Mouse (Mus musculus) ES-CJ7 (cell line): ENCODE data around the gene Srgap2.

ENCODE experiments used
- DNase-seq: peaks from one replicate; pipeline ENCODE4 v3.0.0; 2011; ENCODE audit warnings: low read depth, low spot score

The Srgap2 gene

DNA sequence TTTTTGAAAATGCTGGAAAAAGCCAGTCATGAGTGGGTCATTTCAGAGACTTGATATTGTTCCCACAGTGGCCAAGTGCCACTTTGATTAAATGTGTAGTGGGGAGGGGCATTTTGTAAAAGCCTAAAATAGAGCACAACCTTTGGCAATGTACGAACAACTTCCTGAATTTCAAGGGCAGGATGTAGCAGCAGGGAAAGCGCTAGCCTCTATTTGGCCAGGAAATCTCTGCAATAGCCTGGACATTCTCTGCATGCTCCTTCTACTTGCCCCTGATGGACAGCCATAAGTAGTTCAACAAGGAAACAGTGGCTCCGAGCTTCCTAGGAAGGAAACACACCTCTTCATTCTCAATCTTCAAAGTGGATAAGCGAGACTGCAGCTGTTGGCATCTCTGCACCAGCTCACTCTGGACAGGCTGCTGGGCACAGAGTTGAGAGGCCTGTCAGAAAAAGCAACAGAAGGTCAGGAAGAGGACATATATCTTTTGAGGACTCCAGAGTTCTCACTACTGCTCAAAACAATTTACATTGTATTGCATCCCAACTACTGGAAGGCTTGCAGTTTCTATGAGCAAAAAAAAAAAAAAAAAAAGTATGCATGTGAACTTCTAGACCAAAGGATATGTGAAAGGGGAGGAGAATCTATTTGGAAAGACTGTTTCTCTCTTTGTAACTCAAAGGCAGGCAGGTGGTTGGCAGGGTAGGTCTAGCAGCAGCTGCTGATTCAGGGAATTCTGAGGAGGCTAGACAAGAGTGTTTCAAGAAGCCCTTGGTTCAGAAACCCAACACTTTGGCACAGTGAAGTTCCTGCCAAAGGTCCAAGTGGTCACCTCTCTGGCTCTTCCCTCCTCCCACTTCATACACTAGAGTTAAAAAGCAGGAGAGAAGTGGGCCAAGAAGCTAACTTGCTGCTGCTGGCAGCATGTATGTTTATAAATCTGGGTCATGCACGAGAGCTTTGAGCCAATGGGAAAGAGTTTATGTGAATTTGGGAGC lies 181.4 kb downstream of the Srgap2 start:
- no peak for DNase-seq

DNA sequence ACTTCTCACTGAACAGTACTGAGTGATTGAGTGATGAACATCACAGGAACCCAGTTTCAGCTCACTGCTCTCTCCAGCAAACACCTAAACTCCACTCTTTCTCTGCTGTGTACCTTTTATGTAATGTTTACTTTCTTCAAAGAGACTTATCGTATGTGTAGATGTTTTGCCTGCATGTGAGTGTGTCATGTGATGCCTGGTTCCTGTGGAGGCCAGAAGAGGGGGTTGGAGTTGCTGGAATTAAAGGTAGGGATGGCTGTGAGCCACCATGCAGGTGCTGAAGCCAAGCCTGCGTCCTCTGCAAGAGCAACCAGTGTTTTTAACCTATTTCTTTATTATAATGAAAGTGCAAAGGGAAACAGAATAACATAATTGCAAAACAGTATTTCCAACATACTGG lies 182.5 kb downstream of the Srgap2 start:
- no peak for DNase-seq

DNA sequence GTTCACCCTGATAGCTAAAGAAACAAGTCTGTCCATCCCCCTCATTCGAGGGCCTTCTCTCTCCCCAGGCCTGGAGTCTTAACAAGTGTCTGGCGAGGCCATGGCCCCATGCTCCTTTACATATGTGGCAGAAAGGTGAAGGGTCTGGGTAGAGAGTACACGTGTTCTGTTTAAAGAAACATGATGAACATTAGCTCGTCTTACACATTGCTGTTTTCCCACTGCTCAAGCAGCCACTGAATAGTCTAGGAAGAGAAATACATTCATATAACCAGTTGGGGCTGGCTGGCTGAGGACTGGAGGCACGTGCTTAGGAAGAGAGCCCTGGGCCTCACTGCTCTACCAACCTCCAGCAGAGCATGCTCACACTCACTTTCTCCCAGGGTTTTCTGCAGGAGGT lies 191.1 kb downstream of the Srgap2 start:
- no peak for DNase-seq

DNA sequence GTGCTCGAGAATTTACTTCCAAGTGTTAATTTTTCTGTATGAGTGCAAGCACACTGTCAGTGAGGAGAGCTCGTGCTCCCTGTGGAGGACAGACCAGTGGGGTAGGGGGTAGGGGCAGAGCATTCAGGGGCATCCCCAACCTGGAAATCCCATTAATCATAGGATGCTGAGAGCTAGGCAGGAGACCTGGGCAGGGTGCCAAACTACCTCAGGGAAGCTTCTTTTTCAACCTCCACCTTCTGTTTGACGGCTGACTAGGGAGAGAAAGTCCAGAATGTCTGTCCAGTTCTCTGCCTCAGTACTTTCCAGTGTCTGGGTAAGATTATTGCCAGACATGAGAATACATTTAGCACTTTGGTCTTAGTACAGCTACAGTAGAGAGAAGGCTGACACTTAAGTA lies 191.5 kb downstream of the Srgap2 start:
- no peak for DNase-seq

DNA sequence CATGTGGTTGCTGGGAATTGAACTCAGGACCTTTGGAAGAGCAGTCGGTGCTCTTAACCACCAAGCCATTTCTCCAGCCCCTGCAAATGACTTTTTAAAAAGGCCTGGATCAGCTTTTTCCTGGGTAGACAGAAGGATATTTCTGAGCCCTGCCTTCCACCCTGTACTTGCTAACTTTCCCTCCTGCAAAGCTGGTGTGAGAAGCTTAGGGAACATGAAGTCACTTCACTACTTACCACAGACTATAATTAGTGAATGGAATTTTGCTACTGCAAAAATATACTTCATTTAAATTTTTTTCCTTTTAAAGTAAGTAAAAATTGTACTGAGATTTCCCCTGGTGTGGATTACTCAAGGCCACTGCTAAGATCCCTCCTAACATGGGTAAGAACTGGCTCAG lies 196.0 kb downstream of the Srgap2 start:
- no peak for DNase-seq

DNA sequence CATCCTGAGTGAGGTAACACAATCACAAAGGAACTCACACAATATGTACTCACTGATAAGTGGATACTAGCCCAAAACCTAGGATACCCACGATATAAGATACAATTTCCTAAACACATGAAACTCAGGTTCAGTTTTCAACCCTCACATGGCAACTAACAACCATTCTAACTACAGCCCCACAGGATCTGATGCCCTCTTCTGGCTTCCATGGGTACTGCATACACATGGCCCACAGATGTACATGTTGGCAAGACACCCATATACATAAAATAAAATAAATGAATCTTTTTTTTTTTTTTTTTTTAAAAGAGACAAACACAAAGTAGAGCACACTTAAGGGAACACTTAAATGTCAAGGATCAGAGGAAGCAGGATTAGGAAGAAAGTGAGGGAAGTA lies 198.1 kb downstream of the Srgap2 start:
- DNase-seq, result peak; percentile 65

DNA sequence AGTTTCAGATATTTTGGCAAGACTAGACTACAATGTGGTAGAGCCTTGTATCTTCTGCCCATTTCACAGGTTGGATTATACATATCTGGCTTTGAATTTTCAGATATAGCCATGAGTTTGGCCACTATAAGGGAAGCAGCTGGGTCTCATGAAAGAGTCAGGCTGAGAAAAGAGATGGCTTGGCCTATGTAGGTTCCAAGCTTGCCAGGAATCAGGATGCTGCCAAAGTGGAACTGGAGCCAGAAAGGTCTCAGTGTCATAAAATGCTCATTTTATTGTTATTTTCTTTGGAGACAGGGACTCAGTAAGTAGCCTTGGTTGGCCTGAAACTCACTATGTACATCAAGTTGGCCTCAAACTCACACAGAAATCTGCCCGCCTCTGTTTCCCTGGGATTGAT lies 200.0 kb downstream of the Srgap2 start:
- DNase-seq, result no peak

DNA sequence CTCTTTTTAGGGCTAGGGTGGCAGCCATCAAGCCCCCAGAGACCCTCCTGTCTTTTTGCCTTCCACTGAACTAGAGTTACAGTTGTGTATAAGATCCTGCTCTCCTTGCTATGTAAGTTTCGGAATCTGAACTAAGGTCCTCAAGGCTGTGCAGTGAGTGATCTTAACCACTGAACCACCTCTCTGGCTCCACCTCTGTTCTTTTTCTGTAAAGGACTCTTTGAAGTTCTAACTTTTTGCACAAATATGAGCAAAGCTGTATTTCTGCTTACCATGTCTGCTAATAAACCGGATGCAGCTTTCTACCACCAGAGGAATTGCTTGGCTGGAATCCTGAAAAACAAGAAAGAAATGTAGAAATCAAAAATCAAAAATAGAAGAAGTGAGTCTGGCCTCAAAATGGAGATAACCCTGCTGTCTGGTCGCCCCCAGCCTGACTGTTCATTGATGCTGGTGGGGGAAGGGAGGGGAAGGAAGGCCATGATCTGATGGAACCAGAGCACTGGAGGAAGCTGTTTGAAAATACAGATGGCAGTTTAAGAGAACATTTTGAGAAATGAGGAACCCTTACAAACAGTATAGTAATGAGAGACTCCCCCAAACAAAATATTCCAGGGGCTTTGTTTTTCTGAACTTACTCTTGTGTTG lies 202.2 kb downstream of the Srgap2 start:
- DNase-seq, result no peak

DNA sequence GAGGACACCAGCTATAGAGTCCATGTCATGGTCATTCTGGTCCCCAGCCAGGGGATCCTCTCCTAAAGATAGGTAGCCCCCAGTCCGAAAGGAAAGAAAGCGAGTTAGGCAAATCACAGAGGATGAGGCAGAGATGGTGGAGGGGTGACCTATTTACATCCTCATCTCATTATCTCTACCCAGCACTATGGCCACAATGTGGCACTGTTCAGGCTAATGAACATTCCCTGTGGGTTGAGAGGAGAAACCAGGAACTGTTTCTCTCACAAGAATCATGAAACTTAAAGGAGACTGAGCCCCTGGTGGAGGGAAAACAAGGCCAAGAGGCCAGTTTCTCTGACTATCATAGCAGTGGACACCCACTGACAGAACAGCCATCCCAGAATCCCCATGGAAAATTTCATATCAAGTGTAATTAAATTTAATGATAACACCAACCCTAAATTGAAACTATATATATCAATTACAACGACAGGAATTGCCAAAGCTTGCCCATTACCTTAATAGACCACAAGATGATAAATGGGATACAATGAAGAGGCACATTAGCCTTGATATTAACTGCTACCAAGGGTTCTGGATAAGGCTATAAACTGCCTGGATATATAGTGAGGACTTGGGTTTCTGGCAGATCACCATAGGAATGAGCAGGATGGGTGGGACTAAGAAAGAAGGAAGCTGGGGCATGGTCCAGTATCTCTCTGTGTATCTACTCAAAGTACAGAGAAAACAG lies 207.4 kb downstream of the Srgap2 start:
- DNase-seq, result no peak

DNA sequence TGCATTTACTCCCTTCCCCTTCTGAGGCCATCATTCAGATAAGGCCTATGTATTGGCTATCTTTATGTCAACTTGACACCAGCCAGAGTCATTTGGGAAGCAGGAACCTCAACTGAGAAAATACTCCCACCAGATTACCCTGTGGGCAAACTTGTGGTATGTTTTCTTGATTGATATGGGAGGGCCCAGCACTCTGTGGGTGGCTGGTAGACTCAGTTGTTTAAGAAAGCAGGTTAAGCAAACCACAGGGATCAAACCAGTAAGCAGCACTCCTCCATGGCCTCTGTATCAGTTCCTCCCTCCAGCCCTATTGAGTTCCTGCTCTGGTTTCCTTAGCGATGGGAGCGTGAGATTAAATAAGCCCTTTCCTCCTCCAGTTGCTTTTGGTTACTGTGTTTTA lies 208.8 kb downstream of the Srgap2 start:
- DNase-seq, result no peak

DNA sequence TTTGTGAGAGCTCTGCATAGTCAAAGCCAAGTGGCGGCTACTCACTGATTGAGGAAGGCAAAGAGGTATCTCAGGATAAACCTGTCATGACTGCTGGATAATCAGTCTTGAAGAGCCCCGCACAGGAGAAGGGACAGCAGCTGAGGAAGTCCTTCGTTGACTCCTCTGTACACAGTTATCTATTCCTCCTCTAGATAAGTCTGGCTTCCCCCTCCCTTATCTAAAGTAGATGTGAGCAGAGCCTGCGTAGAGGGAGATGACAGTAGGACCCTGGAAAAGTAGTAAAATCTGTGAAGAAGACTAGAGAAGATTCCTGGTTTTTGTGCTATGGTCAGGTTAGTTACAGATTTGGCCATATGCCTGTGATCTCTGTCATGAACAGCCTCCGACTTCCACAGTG lies 209.5 kb downstream of the Srgap2 start:
- no peak for DNase-seq

DNA sequence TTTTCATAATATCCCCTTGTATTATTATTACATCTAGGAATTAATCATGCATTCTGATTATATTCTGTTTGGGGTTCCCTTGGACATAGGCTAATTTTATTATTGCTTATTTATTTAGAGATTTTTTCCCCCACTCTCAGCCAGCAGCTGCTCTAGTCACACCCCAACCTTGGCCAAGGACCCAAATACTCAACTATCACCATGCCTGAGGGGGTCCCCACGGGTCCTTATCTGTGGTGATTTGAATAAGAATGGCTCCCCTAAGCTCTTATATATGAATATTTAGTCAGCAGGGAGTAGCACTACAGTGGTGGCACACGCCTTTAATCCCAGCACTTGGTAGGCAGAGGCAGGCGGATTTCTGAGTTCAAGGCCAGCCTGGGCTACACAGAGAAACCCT lies 215.9 kb downstream of the Srgap2 start:
- DNase-seq, result no peak

DNA sequence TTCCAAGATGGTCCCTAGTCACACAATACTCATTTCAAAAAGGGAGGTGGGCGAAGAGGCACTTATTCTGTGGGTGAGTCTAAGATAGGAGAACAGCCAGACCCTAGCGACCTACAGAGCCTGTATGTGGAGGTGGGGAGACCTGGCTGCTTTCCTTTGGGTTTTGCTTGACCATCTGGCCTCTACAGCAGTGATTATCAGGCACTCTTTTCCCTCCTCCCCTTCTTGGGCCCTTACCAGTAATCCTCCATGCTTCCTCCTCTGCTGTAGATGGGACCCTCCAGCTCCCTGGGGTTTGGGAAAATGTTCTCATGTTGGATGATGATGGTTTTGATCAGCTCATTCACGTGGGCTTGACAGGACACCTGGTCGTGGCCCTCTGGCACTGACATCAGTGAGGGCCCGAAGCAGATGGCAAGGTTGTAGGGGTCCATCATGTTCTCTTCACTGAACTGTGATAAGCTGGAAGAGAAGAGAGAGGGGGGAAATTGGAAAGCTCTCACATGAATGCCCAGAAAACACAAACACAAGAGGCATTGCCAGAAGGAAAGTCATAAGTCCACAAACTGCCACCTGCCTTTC lies 216.8 kb downstream of the Srgap2 start:
- DNase-seq, result no peak

DNA sequence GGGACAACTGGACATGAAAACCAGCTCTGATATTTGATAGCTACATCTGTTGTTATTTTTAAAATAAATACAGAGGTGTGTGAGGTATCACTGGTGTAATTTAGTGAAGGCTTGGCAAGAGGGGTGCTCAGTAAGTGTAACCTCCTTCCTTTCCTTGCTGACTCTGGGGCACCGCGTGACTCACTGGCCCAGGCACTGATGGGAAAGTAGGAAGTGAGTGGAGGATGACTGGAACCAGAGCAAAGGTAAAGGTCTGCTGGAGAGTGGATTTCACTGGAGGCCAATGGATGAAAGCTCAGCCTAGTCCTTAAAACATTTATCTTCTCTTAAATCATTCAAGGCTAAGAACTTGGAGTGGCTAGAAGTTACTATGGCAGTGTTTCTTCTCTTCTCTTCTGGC lies 226.4 kb downstream of the Srgap2 start:
- DNase-seq, result no peak

DNA sequence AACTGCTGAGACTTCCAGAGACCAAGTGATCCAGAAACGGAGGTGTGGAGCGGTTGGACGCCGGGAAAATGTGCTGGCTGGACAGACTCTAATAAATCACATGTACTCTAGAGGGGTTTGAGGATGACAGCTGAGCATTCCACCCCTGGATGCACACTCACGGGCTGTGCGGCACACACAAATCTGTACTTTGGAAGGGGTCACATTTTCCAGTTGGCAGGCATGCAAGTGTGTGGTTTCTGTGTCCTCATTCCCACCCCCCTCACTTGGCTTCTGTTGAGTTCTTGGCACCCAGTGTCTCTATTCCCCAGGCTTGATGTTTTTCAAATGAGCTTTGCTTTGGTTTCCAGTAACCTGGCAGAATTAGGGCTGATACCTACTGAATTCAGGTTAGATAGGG lies 227.4 kb downstream of the Srgap2 start:
- no peak for DNase-seq

DNA sequence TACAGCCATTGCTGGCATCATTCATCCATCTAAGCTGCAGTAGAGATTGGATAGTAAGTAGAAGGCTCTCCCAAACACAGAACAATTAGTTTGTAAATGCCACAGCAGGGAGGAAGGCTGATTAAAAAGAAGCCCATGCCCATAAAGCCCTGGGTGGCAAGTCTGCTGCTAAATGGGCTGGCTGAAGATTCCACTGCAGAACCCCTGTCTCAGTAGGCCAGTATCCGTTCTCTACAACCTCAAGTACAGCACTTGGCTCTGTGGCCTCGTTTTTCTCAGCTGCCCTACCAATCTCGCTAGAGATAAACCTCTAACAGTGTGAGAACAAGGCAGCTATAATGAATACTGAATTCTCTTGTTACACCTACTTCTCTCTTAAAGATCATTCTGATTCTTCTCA lies 227.9 kb downstream of the Srgap2 start:
- no peak for DNase-seq

DNA sequence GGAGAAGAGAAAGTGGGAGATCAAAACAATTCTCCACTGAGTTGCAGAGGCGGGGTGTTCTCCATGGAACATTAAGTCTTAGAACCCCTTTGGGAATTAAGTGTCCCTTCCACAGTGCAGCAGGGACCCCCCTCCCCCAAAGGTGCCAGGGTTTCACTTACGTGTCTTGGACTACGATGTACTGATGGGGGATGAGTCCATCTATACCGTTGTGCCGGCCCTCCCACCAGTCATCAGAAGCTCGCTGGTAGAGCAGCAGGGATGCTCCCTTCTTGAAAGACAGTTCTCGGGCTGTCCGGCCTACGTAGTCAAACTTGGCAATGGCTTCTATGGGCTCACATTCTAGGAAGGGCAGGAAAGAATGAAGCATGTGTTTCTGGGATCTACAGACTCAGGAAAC lies 229.0 kb downstream of the Srgap2 start:
- DNase-seq, result no peak

DNA sequence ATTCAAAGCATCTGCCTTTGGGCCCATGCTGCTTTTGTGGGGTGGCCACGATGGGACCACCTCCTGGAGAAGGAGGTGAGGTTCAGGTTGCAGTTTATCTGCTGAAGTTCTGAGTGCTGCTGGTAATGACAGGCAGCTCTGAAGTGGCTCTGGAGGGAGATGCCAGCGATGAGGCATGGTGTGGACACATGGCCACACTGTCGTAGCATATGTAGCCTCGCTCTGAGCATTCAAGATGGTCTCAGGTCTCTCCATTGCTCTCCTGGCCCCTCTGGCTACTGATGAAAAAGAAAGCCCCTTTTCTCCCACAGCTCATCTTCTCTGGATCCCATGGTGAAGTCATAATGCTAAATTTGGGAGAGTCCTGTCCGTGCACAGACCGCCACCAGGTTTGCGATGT lies 230.4 kb downstream of the Srgap2 start:
- DNase-seq, result no peak

DNA sequence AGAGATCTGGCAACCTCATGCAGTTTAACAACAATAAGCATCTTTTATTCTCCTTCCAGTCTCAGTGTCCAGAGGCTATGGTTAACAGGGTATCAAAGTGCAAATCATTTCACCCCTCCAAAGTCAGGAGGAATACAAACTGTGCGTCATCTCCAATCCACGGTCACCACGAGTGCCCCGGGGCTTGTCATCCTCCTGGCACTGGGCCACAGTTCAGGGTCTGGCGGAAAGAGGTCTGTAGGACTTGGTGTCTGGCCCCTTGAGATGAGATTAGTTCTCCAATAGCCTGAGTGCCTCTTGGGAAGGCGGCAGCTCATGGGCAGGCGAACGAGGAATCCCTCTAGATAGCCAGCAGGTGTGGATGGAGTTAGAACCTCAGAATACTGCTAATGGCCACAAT lies 232.0 kb downstream of the Srgap2 start:
- DNase-seq, result no peak

DNA sequence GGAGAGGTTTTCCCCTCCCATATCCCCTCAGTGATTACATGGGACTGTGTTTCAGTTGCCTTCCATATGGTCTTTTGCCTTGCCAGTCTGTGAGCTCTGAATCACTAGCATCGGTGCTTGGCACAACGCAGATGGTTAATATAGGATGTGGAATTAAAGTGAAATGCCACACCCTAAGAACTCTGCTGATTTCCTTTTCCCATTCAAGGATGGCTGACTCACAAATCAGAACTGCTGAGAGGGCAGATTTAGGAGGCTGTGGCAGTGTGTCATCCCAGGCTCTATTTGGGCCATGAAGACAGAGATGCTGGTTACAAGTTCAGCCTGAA lies 233.3 kb downstream of the Srgap2 start:
- DNase-seq, result no peak

DNA sequence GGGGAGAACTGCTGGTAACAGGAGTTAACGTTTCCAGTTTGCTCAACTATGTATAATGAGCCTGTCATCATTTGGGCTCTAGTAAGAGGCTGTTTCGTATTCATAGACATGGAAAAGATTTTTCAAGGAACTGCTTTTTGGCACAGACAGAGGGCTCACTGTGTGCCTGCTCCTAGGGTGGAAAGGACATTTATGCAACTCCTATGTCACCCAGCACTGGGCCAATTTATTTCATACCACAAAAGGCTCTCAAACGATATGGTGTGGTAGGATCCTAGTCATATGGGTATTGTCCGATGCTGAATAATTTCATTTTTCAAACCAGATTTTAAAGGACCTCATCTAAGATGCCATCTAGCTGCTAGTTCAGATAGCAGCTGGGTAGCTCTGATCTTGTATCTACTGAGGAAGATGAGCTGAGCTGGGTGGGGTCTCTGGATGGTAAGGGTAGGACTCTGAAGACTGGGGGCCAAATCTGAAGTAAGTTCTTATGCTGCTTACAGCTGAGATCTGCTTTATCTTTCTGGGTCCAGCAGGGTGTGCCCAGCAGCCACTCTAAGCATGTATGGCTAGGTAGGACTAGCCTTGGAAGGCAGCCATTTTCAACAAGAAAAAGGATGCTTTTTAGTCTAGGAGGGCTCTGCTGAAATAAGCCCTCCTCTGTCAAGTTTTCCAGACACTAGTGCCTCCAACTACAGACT lies 233.8 kb downstream of the Srgap2 start:
- DNase-seq, result no peak

DNA sequence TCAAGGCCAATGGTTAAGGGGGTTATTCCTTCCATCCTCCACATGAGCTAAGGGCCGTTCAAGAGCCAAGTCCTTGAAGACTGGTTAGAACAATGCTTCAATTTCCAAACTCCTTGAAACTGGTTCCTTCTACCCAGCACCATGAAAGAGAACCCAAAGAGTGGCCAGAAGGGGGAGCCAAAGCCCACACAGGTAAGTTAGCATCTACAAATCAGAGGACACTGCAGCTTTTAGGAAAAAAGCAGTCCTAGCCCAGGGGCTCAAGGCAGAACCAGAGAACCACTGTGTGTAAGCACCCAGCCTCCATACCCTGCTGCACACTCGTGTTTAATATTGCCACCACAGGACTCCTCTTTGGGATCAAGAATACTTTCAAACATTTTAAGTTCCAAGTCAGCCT lies 236.5 kb downstream of the Srgap2 start:
- peak; percentile 79 for DNase-seq
